Mouse (Mus musculus) CD4-positive, CD25-positive, alpha-beta regulatory T cell, adult 4 months (primary cell): Measurements from ENCODE around the gene Zbtb3. TPM values are rescaled to one million over a fixed set of nuclear protein-coding genes. Genes with fewer than 3 reads are reported as not detected.

Experiments
- ATAC-seq: one replicate; pipeline ENCODE4 v1.8.0; 2017
- polyA plus RNA-seq, 2 experiments: library from polyadenylated mRNA; unstranded; fragments of 100-300 nt; shearing (Covaris generic); gene quantifications; one replicate each; pipeline ENCODE4 v1.2.1; 2017

The Zbtb3 gene
- polyA plus RNA-seq, result 1 to 10 TPM; 2.1 to 4.7 TPM

- peak; percentile 88 for ATAC-seq
These were observed at the start of gene Zbtb3 for GRCm38 (mm10) chr19:8802130-8802821. Gene Zbtb3, plus strand, starts transcription at chr19:8802555.

DNA sequence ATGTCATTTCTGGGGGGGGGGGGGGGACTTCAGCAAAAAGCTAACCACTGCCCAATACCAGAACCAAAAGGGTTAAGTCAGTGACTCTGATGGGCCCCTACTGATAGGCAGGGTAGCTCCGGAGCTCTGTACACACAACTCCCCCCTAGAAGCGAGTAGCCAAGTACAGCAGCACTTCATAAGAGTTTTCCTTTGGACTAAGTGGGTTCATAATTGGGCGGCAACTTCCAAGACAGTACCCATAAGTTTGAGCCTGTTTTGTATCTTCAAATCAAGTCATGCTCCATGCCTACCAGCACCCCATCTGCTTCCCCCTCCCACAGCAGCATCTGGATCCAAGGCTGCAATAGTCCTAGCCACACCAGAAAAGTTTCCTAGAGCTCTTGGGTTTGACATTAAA lies 46.7 kb upstream of the Zbtb3 start:
- ATAC-seq, result no peak

DNA sequence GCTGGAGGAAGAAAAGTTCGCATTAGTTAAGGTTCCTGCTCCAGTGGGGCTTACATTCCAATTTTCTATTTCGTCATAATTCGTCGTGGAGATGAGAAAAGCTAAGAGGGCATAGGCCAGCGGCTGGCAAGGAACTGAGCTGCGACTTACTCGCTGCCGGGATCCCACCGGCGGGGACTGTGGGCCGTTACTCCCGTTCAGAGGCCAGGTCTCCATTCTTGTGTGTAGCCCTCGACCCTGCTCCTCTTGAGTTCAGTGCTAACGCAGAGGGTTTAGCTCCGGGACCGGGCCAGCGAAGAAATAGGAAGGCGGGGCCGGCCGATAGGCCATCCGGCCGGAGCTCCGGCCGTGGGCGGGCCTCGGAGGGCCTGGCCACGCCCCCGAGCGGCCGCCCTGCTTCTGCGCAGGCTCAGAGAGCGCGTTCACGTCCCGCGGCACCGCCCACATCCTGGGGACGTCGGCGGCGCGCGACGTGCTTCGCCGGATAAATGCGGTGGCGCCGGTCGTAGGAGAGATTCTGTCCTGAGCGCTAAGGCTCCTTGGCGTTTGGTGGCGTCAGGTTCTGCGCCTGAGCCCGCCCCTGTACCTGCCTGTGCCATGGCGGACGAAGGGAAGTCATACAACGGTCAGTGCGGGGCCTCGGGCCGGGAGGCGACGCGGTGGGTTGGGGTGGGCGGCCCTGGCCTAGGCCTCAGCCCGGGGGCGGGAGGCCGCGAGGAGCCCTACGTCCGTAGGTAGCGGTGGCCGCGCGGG lies 45.5 kb upstream of the Zbtb3 start, which contains the start of gene Nxf1:
Gene Nxf1, plus strand, starts transcription at position 439 of the 753 bp plus-strand sequence.
- peak; percentile 90 for ATAC-seq

- ATAC-seq, result peak; percentile 27
These were observed 44.8 kb upstream of the Zbtb3 start for GRCm38 (mm10) chr19:8757471-8757998.

GRCm38 (mm10) chr19:8758899-8759298 lies 43.5 kb upstream of the Zbtb3 start:
- no peak for ATAC-seq

DNA sequence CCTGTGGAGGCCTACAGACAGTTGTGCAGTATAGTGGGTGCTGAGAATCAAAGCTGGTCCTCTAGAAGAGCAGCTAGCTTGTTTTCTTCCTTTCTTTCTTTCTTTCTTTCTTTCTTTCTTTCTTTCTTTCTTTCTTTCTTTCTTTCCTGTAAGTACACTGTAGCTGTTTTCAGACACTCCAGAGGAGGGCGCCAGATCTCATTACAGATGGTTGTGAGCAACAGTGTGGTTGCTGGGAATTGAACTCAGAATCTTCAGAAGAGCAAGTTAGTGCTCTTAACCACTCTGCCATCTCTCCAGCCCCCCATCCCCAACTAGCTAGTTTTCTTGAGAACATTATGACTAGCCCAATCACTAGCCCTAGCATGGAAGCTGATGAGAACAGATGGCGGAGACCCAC lies 41.6 kb upstream of the Zbtb3 start:
- no peak for ATAC-seq

DNA sequence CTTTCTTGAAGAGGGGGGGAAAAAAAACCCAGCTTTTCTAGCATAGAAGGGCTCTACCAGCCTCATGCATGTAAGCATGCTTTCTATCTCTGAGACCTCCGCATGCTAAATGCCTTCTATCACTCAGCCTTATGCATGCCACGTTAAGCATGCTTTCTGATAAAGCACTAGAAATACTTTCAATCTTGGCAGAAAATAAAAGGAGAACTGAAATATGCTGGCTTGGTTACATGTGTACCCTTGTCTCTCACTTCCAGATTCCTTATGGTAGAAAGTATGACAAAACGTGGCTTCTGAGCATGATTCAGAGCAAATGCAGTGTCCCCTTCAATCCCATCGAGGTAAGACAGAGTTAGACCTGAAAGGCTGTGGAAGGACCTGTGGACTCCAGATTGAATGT lies 39.1 kb upstream of the Zbtb3 start:
- ATAC-seq, result no peak

DNA sequence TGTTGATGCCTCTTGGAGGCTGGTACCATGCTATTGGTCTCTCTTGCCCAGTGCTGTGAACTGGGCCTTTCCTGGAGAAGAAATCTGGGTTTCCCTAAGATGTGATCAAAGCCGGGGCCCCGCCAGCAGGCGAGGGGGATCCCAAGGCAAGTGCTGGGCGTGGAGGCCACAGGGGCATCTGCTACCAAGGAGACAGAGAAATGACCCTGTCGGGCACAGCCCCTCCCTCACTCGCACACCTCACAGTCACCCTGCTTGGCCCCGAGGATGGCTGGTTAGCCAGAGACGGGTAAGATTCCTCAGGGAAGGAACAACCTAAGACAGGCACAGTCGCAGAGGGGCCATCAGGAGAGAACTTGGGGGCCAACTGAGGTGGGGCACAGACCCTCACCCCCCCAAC lies 36.8 kb upstream of the Zbtb3 start:
- ATAC-seq, result no peak

GRCm38 (mm10) chr19:8770567-8771270 lies 31.6 kb upstream of the Zbtb3 start, which contains the start of gene Tmem223:
Gene Tmem223, plus strand, starts transcription at chr19:8770996.
- peak; percentile 73 for ATAC-seq

- no peak for ATAC-seq
These were observed 29.4 kb upstream of the Zbtb3 start for GRCm38 (mm10) chr19:8772996-8773395.

- ATAC-seq, result no peak
These were observed 28.9 kb upstream of the Zbtb3 start for GRCm38 (mm10) chr19:8773409-8773808.

DNA sequence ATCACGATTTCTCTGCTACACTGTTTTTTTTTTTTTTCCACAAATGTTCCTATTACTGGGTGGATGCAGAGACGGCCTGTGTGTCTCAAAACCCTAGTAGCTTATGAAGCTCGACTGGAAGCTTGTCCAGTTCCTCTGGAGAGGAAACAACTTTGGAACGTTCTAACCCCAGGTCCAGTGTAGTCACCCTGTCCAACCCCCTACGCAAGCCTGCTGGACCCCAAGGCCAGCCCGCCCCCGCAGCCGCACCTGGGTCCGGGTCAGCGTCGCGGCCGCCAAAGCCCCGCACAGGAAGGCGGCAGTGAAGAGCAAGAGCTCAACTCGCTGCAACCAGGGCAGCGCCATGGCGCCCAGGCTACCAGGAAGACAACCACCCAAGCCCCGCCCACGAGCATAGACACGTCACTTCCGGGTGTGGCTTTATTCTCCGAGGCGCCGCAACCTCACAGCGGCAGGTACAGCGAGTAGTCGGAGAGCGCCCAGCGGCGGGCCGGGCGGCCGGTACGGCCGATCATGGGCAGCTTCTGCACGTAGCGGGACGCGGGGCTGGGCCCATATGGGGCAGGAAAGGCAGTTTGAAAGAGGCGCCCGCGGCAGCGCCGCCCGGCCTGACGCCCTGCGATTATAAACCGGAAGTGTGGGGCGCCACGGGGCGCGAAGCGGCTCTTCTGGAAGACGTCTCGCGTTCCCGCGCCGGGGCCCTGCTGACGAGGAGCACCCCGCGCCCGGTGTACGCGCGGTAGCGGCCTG lies 28.1 kb upstream of the Zbtb3 start, which contains the start of gene Tmem179b:
Gene Tmem179b, minus strand, starts transcription at position 382 of the 750 bp plus-strand sequence.
- ATAC-seq, result peak; percentile 86

GRCm38 (mm10) chr19:8774951-8775421 lies 27.4 kb upstream of the Zbtb3 start:
- ATAC-seq, result no peak

DNA sequence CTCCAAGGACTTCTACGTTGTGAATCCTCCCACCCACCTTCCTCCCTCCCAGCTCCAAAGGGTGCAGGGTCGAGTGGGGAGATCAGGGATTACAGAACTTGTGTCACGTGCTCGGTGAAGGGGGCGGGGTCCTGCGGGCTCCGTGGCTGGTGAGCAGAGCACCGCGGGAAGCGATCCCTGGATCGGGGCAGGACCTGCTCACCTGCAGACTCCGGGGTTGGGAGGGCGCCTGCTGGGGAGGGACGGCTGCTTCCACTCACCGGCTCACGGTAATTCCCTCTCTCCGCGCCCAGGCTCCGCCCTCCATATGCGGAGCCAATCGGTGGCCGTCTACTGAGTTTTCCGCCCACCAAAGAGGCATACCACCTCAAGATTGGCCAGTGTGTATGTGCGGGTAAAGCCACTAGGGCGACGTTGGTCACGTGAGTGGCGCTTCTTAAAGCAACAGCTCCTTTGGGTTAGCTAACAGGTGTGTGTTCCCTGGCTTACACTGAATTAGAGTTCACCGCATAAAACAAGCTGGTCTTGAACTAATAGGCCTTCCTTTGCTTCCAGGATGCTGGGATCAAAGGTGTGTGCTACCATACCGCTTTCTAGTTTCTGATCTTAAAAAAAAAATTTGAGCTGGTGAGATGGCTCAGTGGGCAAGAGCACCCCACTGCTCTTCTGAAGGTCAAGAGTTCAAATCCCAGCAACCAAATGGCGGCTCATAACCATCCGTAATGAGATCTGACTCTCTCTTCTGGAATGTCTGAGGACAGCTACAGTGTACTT lies 16.2 kb upstream of the Zbtb3 start, which contains the start of gene Taf6l:
Gene Taf6l, minus strand, starts transcription at position 410 of the 774 bp plus-strand sequence.
- ATAC-seq, result peak; percentile 100

DNA sequence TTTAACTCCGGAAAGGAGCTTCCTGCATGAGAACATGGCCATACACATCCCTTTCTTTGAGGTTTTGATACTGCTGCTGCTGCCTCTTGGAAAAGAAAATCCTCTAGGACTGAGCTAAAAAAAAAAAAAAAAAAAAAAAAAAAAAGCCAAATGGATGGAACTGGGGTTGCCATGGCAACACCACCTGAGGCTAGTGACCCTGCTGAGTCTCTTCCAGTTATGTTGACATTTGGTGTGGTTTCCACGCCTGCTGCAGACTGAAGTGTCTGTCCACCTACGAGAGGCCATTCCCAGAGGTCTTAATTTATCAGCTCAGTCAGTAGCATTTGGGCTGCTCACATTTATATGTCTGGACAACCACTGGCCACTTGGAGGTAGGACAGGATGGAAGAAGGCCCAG lies 13.8 kb upstream of the Zbtb3 start:
- no peak for ATAC-seq

GRCm38 (mm10) chr19:8789171-8789570 lies 13.2 kb upstream of the Zbtb3 start:
- ATAC-seq, result no peak

GRCm38 (mm10) chr19:8790171-8790570 lies 12.2 kb upstream of the Zbtb3 start:
- ATAC-seq, result no peak

DNA sequence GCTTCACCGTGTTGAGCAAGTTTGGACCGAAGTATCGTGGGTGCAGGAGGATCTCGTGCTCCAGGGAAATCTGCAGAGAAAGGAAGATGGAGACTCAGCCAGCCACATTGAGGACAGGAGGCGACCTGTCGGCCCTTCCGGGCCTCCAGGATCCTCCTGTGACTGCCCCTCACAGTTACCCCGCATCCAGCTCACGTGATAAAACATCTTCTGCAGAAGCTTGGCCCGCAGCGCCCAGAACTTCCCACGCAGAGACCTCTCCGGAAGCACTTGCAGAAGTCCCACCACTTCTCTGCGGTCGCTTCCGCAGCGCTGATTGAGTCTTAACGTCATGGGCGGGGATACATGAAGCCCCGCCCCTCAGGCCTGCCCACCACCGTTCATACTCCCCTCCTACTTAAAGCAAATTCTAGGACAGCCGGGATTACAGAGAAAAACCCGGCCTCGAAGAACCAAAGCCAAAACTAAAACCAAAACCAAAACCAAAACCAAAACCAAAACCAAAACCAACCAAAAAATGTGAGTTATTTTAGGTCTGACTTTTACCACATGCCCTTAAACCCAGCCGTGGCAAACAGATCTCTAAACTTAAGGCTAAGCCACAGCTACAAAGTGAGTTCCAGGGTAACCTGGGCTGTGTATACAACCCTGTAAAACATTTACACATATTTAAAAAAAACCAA lies 4.0 kb upstream of the Zbtb3 start, which contains the start of gene Polr2g:
Gene Polr2g, minus strand, starts transcription at position 314 of the 683 bp plus-strand sequence.
- peak; percentile 68 for ATAC-seq

DNA sequence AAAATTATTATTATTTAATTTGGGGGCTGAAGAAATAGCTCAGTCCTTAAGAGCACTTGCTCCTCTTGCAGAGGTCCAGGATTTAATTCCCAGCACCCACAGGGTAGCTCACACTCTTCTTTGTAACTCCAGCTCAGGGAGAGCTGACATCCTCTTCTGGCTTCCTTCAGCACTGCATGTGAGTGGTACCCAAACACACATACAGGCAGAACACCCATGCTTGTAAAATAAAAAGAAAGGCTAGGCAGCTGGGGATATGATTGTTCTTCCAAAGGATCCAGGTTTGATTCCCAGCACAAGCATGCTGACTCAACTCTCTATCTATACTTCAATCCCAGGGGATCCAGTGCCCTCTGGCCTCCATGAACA lies 3.4 kb upstream of the Zbtb3 start:
- no peak for ATAC-seq

DNA sequence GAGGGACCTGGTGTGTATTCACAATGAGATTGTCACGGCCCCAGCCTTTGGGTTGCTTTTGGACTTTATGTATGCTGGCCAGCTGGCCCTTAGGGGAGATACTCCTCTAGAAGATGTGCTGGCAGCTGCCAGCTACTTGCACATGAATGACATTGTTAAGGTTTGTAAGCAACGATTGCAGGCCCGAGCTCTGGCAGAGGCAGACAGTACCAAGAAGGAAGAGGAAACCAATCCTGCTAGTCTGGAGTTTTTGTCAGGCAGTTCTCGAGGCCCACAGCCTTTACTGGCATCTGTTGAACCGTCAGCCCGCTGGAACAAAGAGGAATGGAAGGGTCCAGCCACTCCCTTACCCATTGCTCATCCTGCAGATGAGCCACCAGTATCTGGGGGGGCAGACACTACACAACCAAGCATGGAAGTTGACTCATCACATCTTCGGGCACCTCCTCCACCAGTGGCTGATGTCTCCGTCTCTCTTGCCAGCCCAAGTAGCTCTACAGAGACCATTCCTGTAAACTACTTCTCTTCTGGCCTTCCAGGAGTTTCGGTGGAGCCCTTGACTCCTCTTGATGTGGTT lies 937 bp downstream of the Zbtb3 start:
- ATAC-seq, result no peak
